Mouse (Mus musculus) adrenal gland, postnatal 14 days (tissue): ENCODE data around the gene Mybbp1a. TPM values are rescaled to one million over a fixed set of nuclear protein-coding genes. Genes with fewer than 3 reads are reported as not detected.

Experiments used
- DNase-seq: peaks from one replicate; pipeline ENCODE4 v3.0.0; 2021; ENCODE audit warnings: mixed read lengths
- total RNA-seq: library from RNA; stranded (reverse); gene quantifications from 2 replicates; pipeline ENCODE4 v1.2.3, GENCODE M21; 2021

Gene Mybbp1a
- total RNA-seq, 1 experiment from 2014 or later = 85.6 TPM

DNA sequence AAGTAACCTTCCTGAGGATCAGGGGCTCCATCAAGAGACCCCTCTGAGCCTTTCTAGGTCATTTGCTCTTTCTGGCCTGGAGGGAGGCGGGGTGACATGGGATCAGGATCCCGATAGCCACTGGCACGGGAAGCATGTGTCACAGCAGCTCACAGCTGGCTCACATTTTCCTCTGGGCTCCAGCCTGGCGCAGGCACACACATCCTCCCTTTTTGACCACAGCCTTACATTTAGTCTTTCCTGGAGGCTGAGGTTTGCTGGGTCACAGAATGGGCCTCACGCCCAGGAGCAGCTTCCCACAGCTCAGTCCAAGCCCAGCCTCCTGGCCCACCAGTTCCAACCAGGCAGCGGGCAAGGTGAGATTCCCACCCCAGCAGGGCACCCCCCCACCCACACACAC lies 37.1 kb downstream of the Mybbp1a start:
- no peak for DNase-seq

DNA sequence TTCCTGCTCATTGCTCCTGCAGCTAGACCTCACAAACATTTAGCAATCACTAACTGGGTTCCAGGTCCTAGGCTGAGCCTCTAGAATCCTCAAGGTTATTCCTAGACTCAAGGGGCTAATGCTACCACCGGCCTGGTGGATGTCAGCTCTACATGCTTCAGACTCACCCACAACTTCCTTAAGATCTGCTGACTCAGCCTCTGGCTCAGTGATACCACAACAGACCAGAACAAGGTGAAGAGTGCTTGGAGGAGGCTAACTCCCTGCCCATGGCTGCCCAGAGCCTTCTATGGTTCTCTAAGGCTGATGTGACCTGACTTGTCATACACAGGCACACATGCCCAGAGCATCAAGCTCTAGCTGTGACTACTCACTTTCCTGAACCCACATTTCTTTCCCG lies 38.3 kb downstream of the Mybbp1a start:
- no peak for DNase-seq

DNA sequence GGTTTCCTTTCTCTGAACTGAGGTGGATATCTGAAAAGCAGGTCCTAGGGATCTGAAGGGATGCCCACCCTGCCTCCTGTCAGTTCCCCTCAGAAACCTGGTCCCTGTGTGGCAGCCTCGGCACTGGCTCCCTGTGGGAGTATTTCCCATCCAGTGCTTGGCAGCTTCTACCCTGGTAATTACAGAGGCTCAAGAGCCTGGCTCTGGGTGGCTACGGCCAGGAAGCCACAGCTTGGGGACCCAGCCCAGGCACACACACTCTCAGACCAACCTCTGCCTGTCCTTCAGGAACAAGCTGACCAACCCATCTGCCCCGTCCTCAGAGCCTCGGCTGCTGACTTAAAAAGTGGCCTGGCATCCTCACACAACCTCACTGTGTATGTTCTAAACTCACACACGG lies 40.2 kb downstream of the Mybbp1a start:
- DNase-seq = no peak

- no peak for DNase-seq
Observed at GRCm38 (mm10) chr11:72481952-72482351, 40.8 kb downstream of the Mybbp1a start.

- DNase-seq = no peak
Observed at GRCm38 (mm10) chr11:72484549-72484948, 43.4 kb downstream of the Mybbp1a start.

GRCm38 (mm10) chr11:72485157-72485556 lies 44.0 kb downstream of the Mybbp1a start:
- DNase-seq = no peak

GRCm38 (mm10) chr11:72485960-72486359 lies 44.8 kb downstream of the Mybbp1a start:
- no peak for DNase-seq

DNA sequence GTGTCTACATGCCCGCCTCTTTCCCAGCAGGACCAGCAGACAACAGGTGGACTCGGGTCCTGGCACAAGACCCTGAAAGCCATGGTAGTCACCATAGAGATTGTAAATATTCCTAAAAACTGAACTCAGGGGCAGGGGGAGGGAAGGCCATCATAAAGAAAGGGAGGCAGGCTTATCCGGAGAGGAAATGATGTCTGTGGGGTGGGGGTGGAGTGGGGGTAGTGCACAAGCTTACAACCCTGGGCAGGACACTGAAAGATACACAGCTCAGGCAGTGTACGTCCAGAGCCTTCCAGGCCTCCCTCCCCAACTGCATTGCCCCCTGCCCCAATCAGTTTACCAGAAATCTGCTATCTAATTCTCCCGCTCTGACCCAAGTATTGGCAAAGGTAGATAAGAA lies 46.0 kb downstream of the Mybbp1a start:
- no peak for DNase-seq

- DNase-seq = no peak
Observed at GRCm38 (mm10) chr11:72487739-72488138, 46.6 kb downstream of the Mybbp1a start.

DNA sequence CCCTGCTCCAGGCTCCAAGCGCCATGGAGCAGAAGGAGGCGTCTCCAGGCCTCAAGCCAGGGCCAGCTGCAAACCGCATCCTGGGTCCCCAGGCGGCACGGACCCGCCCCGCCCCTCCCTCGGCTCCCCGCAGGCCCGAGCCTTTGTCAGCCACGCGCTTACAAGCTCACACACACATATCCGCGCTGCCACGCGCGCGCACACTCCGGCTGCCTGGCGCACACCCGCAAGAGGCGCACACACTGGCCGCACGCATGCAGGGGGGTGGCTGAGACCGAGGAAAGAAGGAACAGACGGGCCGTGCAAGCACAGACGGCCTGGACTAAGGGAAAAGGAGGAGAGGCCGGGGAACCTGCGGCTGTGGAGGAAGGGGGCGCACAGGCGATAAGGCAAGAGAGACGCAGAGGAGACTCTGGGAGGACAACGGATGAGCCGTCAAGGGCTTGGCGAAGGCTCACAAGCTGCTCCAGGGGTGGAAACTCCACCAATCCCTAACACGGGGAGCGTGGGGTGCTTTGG lies 47.7 kb downstream of the Mybbp1a start:
- DNase-seq = peak; percentile 43

- peak; percentile 20 for DNase-seq
Observed at GRCm38 (mm10) chr11:72489397-72489796, 48.2 kb downstream of the Mybbp1a start.

DNA sequence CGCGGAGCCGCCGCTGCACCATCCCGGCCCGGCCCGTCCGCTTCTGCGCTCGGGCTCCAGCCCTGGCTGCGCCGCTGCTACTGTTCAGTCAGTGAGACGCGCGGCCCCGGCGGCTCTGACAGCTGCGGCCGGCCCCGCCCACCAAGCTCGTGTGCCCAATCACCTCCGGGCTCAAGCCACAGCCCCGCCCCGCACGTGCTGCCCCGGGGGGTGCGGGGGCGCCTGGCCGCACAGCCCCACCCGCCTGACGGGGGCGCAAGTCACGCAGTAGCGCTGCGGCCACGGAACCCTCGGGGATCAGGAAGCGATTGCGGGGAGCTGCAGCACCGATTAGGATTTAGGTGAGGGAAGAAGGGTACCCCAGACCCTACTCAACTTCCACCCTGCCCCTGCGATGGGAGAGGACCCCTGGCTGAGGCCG lies 48.7 kb downstream of the Mybbp1a start, which contains the start of gene Spns2:
Gene Spns2, minus strand, starts transcription at position 24 of the 421 bp plus-strand sequence.
- peak; percentile 94 for DNase-seq

- no peak for DNase-seq
Observed at GRCm38 (mm10) chr11:72491130-72491960, 50.2 kb downstream of the Mybbp1a start.

DNA sequence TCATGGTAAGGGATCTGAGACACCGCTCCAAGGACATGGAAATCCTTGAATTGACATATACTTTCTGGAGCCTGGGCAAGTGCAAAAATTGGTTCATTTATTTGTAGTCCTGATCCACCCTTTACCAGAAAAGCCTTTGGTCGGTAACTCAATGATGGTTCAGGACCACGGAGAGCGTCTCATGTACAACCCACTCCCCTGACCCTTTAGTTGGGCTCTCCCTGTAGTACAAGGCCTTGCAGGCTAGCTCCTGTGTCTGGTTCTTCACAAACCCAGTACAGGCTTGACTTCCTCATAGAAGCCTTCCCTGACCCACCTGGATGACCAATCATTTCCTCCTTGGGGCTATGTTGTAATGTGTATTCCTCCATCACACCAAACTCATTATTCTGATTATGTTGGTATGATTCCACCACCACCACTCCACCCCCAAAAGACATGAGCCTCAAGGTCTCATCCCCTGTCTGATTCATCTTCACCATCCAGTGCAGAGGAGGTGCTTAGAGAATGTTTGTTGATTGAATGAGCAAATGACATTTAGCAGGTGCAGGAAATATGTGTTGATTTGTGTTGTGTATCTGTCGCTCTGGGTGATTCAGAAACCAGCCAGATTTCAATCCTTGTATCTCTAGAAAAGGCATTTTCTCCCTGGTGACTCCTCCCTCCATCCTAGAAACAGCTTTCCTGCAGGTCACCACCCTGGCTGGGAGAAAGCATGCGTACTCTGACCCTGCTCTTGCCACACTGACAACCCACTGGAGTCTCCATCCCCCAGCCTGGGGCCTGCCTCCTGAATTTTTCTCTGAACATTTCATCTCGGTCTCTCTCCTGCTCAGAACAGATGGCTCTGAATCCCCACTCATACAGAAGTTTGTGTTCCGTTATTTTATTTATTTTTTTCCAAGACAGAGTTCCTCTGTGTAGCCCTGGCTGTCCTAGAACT lies 53.2 kb downstream of the Mybbp1a start:
- no peak for DNase-seq

DNA sequence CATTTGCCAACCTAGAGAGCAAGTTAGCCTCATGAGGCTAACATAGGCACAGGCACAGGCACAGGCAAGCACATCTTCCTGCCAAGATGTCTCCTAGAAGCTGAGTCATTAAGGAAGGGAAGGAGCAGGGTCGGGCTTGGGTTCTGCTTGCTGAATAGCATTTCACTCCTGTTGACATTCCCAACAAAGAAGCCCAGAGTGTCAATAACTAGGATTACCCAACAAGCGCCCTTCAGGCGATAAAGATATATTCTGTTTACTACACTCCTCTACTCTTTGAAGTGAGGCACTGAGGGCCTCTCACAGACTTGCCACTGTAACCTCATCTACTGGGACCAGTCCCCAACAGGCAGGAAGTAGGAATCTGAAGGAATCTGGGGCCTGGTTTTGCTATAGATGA lies 54.9 kb downstream of the Mybbp1a start:
- no peak for DNase-seq

GRCm38 (mm10) chr11:72496775-72497174 lies 55.6 kb downstream of the Mybbp1a start:
- DNase-seq = no peak

DNA sequence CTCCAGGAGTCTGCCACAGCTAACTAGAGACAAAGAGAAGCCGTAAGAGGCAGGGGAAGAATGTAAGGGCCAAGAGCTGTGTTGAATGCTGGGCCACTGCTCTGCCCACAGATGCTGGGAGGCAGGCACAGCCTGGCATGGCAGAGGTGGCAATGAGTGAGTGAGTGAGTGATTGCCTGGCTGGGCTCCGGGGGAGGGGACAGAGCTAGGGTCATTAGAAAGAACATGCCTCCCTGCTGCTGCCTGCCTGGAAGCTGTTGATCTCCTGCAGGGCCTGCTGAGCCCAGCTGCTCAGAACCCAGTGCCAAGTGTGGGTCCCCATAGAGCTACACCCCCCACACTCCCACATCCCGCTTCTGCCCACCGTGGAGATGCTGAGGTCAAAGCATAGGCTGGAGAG lies 56.2 kb downstream of the Mybbp1a start:
- DNase-seq = no peak

GRCm38 (mm10) chr11:72500139-72500538 lies 59.0 kb downstream of the Mybbp1a start:
- no peak for DNase-seq
